Mouse (Mus musculus) NIH3T3 (cell line): ENCODE measurements around the gene Abhd8.

Source experiments
- DNase-seq: peaks from one replicate; pipeline ENCODE4 v3.0.0-alpha.2; 2012; ENCODE audit warnings: low read depth

The Abhd8 gene

GRCm38 (mm10) chr8:71478943-71479342 is 15.5 kb upstream of the Abhd8 start:
- no peak for DNase-seq

GRCm38 (mm10) chr8:71477196-71477845 is 13.9 kb upstream of the Abhd8 start:
- peak; percentile 62 for DNase-seq

- DNase-seq = peak; percentile 94
These were observed 12.9 kb upstream of the Abhd8 start for GRCm38 (mm10) chr8:71476099-71476940.

GRCm38 (mm10) chr8:71475702-71476075 is 12.2 kb upstream of the Abhd8 start:
- DNase-seq = peak; percentile 33

- no peak for DNase-seq
These were observed 11.6 kb upstream of the Abhd8 start for GRCm38 (mm10) chr8:71474785-71475701.

GRCm38 (mm10) chr8:71474344-71474743 is 10.9 kb upstream of the Abhd8 start:
- no peak for DNase-seq

GRCm38 (mm10) chr8:71472601-71473386 is 9.3 kb upstream of the Abhd8 start:
- DNase-seq = peak; percentile 31

- no peak for DNase-seq
These were observed 8.4 kb upstream of the Abhd8 start for GRCm38 (mm10) chr8:71471861-71472260.

- DNase-seq = no peak
These were observed 7.4 kb upstream of the Abhd8 start for GRCm38 (mm10) chr8:71470913-71471255.

- DNase-seq = no peak
These were observed 6.9 kb upstream of the Abhd8 start for GRCm38 (mm10) chr8:71470146-71470912.

- peak; percentile 64 for DNase-seq
These were observed 6.0 kb upstream of the Abhd8 start for GRCm38 (mm10) chr8:71469411-71469810.

- peak; percentile 99 for DNase-seq
These were observed 5.5 kb upstream of the Abhd8 start, which contains the start of gene Dda1 for GRCm38 (mm10) chr8:71468916-71469315. Gene Dda1, plus strand, starts transcription at chr8:71469199.

GRCm38 (mm10) chr8:71468001-71468400 is 4.5 kb upstream of the Abhd8 start:
- no peak for DNase-seq

GRCm38 (mm10) chr8:71467201-71467600 is 3.7 kb upstream of the Abhd8 start:
- no peak for DNase-seq

- no peak for DNase-seq
These were observed 2.7 kb upstream of the Abhd8 start for GRCm38 (mm10) chr8:71466198-71466597.

GRCm38 (mm10) chr8:71465733-71466132 is 2.3 kb upstream of the Abhd8 start:
- no peak for DNase-seq

GRCm38 (mm10) chr8:71464513-71465500 is 1.4 kb upstream of the Abhd8 start, which contains the start of gene Mrpl34:
Gene Mrpl34, plus strand, starts transcription at chr8:71464959.
- DNase-seq = peak; percentile 99

GRCm38 (mm10) chr8:71462786-71463185 is 669 bp downstream of the Abhd8 start:
- peak; percentile 33 for DNase-seq

GRCm38 (mm10) chr8:71462191-71462590 is 1.3 kb downstream of the Abhd8 start:
- no peak for DNase-seq
